Mouse (Mus musculus) kidney, adult 9 months (tissue): ENCODE results near the gene Pdzd3.

ENCODE experiments used
- DNase-seq: peaks from one replicate; pipeline ENCODE4 v3.0.0; 2022

Gene Pdzd3

DNA sequence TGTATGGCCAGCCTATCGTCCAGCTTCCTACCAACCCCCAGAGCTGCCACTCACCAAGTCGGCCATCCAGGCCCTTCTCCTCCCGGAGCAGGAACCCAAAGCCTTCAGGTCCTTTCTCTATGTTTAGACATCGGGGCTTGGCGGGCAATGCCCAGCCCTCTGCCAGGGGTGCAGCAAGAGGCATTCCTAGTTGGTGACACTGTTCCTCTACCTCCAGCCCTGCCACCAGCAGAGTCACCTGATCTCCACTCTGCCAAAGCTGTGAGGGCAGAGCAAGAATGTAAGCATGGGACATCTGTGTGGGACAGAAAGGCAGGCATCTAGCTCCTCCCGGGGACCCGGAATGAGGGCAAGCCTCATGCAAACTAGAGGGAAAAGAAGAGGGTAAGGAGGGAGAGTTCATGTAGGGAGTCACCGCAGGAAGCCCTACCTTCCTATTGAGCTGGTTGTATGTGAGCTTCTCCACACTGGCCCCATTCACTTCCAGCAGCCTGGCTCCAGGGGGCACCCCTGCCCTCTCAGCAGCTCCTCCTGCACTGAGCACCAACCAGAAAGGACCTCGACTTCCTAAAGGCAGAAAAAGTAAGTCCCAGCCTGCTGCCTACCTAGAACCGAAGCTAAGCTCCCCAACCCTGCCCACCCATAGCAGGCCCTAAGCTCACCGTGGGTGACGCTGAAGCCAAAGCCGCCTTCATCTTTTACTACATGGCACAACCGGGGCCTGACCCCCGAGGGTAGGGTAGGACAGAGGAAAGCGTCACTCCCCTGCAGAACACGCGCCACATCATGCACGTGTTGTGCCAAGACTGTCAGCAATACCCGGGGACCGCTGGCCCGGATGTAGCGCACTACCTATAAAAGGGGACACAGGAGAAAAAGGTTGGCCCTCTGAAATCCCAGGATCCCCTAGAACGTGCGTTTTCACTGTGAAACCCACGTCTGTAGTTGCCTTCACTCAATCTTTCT, 1.8 kb downstream of the Pdzd3 start:
- DNase-seq, result peak; percentile 82

DNA sequence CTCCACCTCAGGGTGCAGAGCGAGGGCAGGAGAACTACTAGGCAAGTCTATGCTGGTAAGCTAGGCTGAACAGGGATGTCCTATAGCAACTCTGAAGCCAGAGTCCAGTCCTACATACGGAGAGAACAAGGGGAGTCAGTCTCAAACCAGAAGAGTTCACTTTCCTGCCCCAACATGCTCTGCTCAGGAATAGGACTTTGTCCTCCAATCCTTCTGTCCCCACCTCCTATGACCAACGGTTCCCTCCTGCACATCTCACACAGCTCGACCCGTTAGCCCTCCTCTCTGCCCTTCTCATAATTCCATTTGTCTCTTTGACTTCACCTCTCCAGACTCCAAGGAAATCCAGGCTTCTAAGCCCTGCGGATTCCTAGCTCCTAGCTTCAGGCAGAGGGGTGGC, 3.4 kb downstream of the Pdzd3 start:
- DNase-seq, result peak; percentile 55

GRCm38 (mm10) chr9:44243621-44244020, 7.7 kb downstream of the Pdzd3 start:
- peak; percentile 77 for DNase-seq

GRCm38 (mm10) chr9:44241418-44241817, 9.9 kb downstream of the Pdzd3 start:
- DNase-seq, result no peak

GRCm38 (mm10) chr9:44240911-44241310, 10.4 kb downstream of the Pdzd3 start:
- no peak for DNase-seq

- DNase-seq, result no peak
Observed at GRCm38 (mm10) chr9:44240399-44240798, 10.9 kb downstream of the Pdzd3 start, which contains the start of gene Ccdc153. Gene Ccdc153 (plus strand): TSS chr9:44240676.

DNA sequence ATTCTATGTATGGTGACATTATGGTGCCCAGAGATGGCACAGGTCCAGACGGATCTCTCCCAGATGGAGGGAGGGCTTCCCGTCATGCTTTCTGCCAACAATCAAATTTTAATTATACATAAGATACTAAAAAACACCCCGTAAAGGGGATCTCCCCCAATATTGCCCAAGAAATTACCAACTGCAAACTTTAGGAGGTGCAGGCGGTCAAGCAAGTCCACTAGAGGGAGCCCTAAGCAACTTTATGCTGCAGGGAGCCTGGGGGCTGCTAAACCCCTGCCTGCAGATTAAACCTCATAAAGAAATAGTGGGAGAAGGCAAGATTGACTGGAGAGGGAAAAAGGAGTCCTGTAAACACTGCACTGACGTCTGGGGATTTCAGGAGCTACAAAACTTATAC, 11.8 kb downstream of the Pdzd3 start:
- peak; percentile 58 for DNase-seq

- no peak for DNase-seq
Observed at GRCm38 (mm10) chr9:44238501-44239190, 12.6 kb downstream of the Pdzd3 start.

DNA sequence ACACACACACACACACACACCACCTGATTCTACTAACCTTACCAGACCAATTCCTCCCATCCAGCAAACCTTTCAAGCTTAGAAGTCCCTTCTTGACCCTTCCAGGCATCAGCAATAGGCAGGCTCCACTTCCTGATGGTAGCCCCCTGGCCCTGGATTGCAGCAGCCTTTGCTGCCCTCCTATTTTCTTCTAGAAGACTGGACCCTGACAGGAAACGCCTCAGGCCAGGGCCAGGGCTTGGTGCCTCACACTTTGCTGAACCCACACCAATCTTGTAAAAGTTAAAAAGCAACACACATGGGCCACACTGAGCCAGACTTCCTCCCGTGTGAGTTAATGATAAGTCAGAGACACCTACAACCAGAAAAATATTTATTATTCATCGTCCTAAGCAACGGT, 14.1 kb downstream of the Pdzd3 start:
- peak; percentile 81 for DNase-seq

GRCm38 (mm10) chr9:44236601-44237000, 14.7 kb downstream of the Pdzd3 start:
- DNase-seq, result no peak

DNA sequence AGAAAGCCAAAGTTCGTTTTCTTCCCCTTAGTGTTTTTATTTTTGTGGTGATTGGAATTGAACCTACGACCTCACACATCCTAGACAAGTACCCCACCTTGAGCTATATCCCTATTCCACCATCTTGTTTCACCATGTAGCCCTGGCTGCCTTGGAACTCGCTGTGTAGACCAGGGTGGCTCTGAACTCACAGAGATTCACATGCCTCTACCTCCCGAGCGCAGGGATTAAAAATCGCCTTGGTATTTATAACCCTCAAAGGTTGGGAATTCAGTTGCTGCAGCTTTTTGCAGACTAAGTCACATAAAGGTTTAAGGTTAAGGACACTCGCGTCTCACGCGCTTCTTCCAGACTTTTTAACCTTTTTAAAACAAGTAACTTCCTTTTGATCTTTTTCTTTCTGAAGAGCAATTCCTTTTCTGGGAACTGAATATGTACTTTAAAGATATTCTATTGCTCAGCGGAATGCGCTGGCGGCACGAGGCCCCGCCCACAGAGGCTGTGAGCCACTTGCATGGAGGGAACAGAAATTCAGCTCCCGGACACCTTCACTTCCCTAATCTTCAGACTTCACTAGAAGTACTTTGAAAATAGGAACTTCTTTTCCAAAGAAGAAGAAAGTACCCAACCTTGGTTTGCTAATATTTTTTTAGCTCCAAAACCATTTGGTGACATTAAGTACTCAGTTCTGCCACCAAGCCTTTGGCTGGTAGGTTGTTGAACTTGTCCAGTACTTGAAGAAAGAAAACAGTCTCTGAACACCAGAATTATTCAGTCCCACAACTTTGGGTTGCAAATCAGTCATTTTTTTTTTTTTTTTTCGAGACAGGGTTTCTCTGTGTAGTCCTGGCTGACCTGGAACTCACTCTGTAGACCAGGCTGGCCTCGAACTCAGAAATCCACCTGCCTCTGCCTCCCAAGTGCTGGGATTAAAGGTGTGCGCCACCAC, 16.5 kb downstream of the Pdzd3 start:
- peak; percentile 73 for DNase-seq

DNA sequence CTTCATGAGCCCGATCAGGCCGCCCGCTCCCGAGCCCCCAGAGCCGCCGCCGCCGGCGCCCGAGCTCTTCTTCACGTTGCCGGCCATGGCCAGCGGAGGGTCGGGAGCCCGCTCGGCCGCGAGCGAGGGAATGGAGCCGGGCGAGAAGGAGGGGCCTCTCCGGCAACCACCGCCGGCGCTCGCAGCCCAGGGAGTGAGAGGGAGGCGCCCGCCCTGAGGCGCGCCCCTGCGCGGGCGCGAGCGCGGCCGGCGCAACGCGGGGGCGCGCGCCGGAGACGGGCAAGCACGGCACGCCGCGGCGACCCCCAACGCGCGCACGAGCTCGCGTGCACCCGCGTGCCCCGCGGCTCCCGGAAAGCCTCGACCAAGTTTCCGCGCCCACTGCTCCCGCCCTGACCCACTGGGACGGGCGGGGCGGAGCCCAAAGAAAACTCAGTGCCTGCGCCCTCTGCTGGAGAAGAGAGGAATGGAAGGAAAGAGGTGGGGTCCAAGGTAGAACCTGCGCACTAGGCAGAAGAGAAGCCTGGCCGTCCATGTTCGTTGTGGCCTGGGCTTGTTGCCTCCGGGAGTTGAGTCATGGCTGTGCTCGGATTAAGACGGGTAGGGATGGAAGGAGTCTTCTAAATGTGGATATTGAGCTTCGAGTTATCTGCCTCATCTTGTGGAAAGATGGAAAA, 17.3 kb downstream of the Pdzd3 start, which contains the start of gene Cbl:
TSS of gene Cbl (minus strand) at position 248 of the 677 bp plus-strand sequence.
- peak; percentile 99 for DNase-seq

DNA sequence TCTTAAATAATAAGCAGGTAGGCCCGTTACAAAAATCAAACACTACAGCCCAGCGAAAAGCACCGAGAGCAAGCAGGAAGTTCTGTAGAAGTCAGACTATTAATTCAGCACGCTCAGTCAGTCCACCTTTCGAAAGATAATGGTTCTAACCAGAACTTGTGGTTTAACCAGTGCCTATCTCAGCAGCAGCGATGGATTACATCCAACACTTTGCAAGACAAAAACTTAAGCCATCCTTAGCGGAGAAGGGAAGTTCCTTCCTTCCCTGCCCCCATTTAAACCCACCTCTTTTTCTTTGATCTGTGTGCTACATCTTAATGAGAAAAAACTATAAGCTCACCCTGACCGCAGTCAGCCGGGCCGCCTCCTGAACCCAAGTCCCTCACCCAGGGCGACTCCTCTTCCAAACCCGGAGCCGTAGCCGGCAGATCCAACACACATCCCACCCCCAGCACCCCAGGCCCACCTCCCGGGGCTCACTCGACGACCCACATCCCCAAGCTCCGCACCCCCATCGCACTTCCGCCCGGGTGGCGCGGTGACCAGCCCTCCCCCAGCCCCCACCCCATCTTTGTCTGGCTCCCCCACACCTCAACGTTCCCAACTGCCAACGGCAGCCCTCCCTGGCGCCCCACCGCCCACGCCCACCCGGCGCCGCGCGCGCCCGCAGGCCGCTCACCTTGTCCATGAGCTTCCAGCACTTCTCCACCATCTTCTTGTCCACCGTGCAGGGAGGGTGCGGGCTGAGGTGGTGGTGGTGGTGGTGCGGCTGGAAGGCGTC, 18.1 kb downstream of the Pdzd3 start:
- DNase-seq, result peak; percentile 39

GRCm38 (mm10) chr9:44231609-44232008, 19.7 kb downstream of the Pdzd3 start:
- DNase-seq, result no peak

DNA sequence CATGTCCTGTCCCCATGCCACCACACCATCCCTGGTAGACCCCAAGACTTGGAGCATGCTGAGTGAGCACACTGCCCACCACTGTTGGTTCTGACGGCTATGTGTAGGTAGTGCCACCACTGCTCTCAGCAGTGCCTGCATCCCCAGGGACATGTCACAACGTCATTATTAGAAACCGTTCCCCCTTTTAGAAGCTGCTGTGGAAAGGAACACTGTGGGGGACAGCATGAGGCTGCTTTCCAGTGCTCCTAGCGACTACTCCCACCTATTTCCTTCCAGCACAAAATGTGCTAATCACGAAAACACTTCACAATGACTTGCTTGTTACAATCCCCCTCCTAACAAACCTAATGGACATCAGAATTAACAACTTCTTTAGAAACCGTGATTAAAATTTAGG, 25.3 kb downstream of the Pdzd3 start:
- no peak for DNase-seq

DNA sequence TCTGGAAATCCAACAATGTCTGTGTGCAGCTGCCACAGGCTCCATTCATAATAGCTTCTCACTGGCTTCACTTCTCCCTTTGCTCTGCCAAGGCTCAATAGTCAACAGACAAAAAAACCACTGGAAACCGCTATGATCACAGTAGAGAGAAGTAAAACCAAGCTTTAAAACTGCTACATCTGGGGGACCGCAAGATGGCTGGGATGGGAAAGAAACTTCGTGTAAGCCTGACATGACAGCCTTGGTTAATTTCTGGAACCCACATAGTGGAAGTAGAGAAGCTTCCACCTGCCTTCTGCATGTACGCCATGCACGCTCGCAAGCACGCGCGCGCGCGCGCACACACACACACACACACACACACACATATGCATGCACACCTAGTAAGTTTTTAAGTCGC, 37.7 kb downstream of the Pdzd3 start:
- DNase-seq, result no peak

- DNase-seq, result no peak
Observed at GRCm38 (mm10) chr9:44212406-44212805, 38.9 kb downstream of the Pdzd3 start.

DNA sequence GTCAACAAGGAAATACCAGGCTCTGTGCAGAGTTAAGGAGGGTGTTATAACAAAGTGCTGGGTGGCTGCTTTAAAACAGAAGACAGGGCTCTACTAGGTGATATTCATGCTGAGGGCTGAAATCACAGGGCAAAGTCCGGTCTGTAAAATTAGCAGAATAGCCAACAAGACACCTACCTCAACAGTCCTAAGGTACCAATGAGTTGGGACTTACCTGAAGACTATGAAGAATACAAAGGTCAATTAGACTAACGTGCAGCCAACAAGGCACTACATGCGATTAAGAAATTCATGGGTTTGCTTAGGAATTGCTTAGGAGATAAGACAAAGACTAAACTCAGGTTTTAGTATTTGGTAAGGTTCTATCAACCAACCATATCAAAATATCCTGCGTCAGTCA, 41.9 kb downstream of the Pdzd3 start:
- DNase-seq, result no peak

GRCm38 (mm10) chr9:44207840-44208239, 43.4 kb downstream of the Pdzd3 start:
- no peak for DNase-seq

DNA sequence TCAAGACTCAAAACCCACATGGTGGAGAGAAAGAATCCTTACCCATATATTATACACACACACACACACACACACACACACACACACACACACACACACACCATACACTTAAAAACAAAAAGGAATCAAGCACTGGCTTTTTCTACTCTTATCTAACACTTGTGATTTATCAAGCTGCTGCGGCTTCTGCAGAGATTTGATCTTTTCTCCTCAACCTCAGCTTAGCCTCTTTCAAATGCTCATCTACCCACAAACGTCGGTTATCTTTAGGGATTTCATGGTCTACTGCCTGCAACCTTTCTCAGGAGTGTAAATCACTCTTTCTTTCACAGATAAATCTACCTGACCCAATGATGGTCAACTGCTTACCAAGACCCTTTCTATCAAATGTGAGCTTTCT, 50.8 kb downstream of the Pdzd3 start:
- no peak for DNase-seq

DNA sequence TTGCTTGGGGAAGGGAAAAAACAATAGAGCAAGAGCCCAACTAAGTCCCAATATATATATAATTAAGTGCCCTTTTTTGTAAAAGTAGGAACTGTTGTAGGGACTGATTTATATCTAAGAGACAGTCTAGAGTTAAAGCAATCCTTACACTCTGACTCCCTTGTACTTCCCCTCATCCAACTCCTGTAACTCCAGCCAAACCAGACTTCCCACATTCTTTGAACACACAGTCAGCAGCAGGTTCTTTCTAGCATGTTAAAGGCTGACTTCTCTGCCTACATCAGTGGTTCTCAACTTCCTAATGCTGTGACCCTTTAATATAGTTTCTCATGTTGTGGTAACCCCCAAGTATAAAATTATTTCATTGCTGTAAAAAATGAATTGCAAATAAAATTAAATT, 51.7 kb downstream of the Pdzd3 start:
- DNase-seq, result peak; percentile 34
